Mouse (Mus musculus): ENCODE measurements around the gene Gm5565. TPM values are rescaled to one million over a fixed set of nuclear protein-coding genes. Genes with fewer than 3 reads are reported as not detected.

Gm5565 gene
- total RNA-seq, 2 experiments from 2014 or later: not detected

Other genes with a start within 250 kb of the Gm5565 start
- gene Cyp3a25, start 150.9 kb downstream of the Gm5565 start, total RNA-seq (2015): not detected in 2 replicates
- gene Cyp3a25, start 150.9 kb downstream of the Gm5565 start, total RNA-seq (2017): not detected in 2 replicates
- not detected in 2 replicates for gene Cyp3a59, start 81.3 kb downstream of the Gm5565 start, total RNA-seq (2015)
- not detected in 2 replicates for gene Cyp3a59, start 81.3 kb downstream of the Gm5565 start, total RNA-seq (2017)
- not detected in 2 replicates for gene Gm6309, start 10.2 kb upstream of the Gm5565 start, total RNA-seq (2015)
- gene Gm6309, start 10.2 kb upstream of the Gm5565 start, total RNA-seq (2017): not detected in 2 replicates
- 0.80 TPM in 1 of 2 replicates, not detected in the other for gene 1700001J03Rik, start 24.8 kb upstream of the Gm5565 start, total RNA-seq (2015)
- not detected in 2 replicates for gene 1700001J03Rik, start 24.8 kb upstream of the Gm5565 start, total RNA-seq (2017)
- gene Rnf6, start 61.0 kb upstream of the Gm5565 start, total RNA-seq (2015): 23.3 and 24.6 TPM in 2 replicates
- 43.2 and 46.4 TPM in 2 replicates for gene Rnf6, start 61.0 kb upstream of the Gm5565 start, total RNA-seq (2017)
- 25.3 and 31.1 TPM in 2 replicates for gene Cdk8, start 70.7 kb upstream of the Gm5565 start, total RNA-seq (2015)
- gene Cdk8, start 70.7 kb upstream of the Gm5565 start, total RNA-seq (2017): 23.3 and 24.0 TPM in 2 replicates
- gene Wasf3, start 224.4 kb upstream of the Gm5565 start, total RNA-seq (2015): not detected in 2 replicates
- not detected in 2 replicates for gene Wasf3, start 224.4 kb upstream of the Gm5565 start, total RNA-seq (2017)

Measured in megakaryocyte, adult 5-6 weeks (primary cell).